Mouse (Mus musculus) neutrophil, adult 5-6 weeks (primary cell): ENCODE data around the gene Ssb. TPM values are rescaled to one million over a fixed set of nuclear protein-coding genes. Genes with fewer than 3 reads are reported as not detected.

Source experiments
- ATAC-seq: fragments of 151-379, 151-347 bp; 2 replicates; pipeline ENCODE4 v1.8.0; 2017; ENCODE audit warnings: mild to moderate bottlenecking, moderate TSS enrichment; ENCODE audit not compliant: insufficient number of reproducible peaks, poor library complexity, low FRiP score, severe bottlenecking; ENCODE audit errors: extremely low read depth
- total RNA-seq: library from RNA; stranded (forward); fragments of 200-1000 nt; gene quantifications from 2 replicates; pipeline ENCODE4 v1.2.3, GENCODE M21; 2017

Gene Ssb
- total RNA-seq, 1 experiment from 2014 or later = 278 TPM

DNA sequence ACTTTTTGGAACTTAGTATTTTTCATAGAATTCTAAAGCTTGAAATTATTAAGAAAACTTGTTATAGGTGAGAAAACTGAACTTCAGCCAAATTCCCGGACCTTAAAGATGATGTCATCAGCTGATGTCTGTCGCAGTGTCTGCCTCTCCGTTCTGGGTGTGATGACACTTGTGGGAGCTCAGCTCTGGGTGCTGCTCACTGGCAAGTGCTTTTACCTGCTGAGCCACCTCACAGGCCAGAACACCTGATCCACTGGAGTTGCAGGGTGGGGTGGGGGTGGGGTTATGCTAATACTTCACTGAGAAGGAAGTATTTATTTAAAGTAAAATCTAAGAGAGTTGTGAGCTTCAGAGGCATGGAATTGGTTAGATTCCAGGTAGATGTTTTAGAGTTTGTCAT, 55.9 kb downstream of the Ssb start:
- ATAC-seq = no peak

Other genes starting within 250 kb of the Ssb start
- gene Bbs5, start 214.4 kb upstream of the Ssb start, total RNA-seq = not detected in 2 replicates
- gene Klhl41, start 191.4 kb upstream of the Ssb start, total RNA-seq = not detected in 2 replicates
- 11.9 and 13.6 TPM in 2 replicates for gene Fastkd1, start 148.0 kb upstream of the Ssb start, total RNA-seq
- 81.8 and 105 TPM in 2 replicates for gene Ppig, start 139.0 kb upstream of the Ssb start, total RNA-seq
- gene Ccdc173, start 72.0 kb upstream of the Ssb start, total RNA-seq = 2.1 and 2.8 TPM in 2 replicates
- gene Phospho2, start 71.9 kb upstream of the Ssb start, total RNA-seq = 43.6 and 44.2 TPM in 2 replicates
- gene Klhl23, start 39.6 kb upstream of the Ssb start, total RNA-seq = not detected in 2 replicates
- gene Mettl5, start 24.1 kb downstream of the Ssb start, total RNA-seq = 16.7 and 20.6 TPM in 2 replicates
- gene Ubr3, start 35.7 kb downstream of the Ssb start, total RNA-seq = 99.2 and 101 TPM in 2 replicates
- gene Myo3b, start 177.6 kb downstream of the Ssb start, total RNA-seq = 0.49 and 0.93 TPM in 2 replicates